In the genomic region with DNA sequence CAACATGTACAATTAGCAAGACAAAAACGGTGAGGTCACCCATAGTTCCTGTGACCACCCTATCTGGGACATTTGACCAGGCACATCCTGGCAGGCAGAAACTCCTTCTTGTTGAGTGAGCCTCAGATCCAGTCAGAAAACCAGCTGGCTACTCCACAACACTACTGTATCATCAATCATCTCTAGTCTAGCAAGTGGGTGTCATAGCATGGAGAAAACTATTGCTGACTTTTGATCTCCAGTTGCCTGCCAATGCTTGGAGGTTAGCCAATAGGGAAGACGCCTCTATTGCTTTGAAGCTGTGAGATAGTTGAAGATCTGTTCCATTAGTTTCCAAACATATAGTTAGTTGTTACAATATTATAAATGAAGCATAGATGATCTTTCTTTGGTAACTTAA, we compare ENCODE assay signal across 24 mouse cellular contexts.
A peak's percentile ranks its signal among the peaks of the same experiment; 100 is the strongest.
DNase-seq lines count a peak whose midpoint lies in the region; ATAC-seq and TF ChIP-seq lines count a peak whose summit lies in the region.
"Had no signal": no experiment of that assay in that cellular context is flagged by ENCODE, and none has a peak within 500 bp of the region (broad histone marks: within the 10 kb centered on the region; RNA-seq: fewer than 3 reads in every experiment).

No protein-coding gene starts in this region.

- no peak for TF ChIP-seq EP300 in lung, postnatal 0 days (IDR thresholded peaks at IDR 0.05)

- no peaks in the 10 kb centered on the region for H3K36me3 ChIP-seq in lung, embryonic 14.5 days (ENCODE audit: insufficient read depth)
- no peaks in the 10 kb centered on the region for H3K36me3 ChIP-seq in lung, postnatal 0 days (ENCODE audit: insufficient read depth, low read length)
- H3K36me3 ChIP-seq: embryonic facial prominence, embryonic 10.5 days; embryonic facial prominence, embryonic 12.5 days; forebrain, embryonic 15.5 days; G1E had no signal

- ATAC-seq in lung, embryonic 14.5 days (ENCODE audit: insufficient read depth), result 0 out of 2 replicates have a peak, but pooled peaks have one; percentile 44
- ATAC-seq in lung, postnatal 0 days, result no peak
- ATAC-seq: activated CD4-positive, CD25-positive, alpha-beta regulatory T cell, adult 4 months; CD4-positive, CD25-positive, alpha-beta regulatory T cell, adult 4 months; forebrain, embryonic 13.5 days; forebrain, embryonic 15.5 days; Patski had no signal

- no peak overlapping the region for H3K27ac ChIP-seq in lung, embryonic 14.5 days (ENCODE audit: low read depth)
- H3K27ac ChIP-seq in lung, postnatal 0 days (ENCODE audit: low read length), result no peak overlapping the region
- H3K27ac ChIP-seq: embryonic facial prominence, embryonic 10.5 days; embryonic facial prominence, embryonic 12.5 days; forebrain, embryonic 13.5 days; forebrain, embryonic 15.5 days had no signal

- DNase-seq in adrenal gland, postnatal 14 days, result peak; percentile 20
- no peak for DNase-seq in adrenal gland, postnatal 25 days
- DNase-seq in kidney, adult 9 months, result peak; percentile 25
- no peak for DNase-seq in kidney, adult 11 months
- DNase-seq in lung, embryonic 14.5 days, result peak; percentile 67
- DNase-seq in lung, postnatal 25 days (ENCODE audit: low spot score), result no peak
- peak; percentile 36 for DNase-seq in lung, postnatal 0 days (ENCODE audit: low spot score)
- no peak for DNase-seq in lung, adult 18-20 months
- DNase-seq: adrenal gland, adult 8-10 months; adrenal gland, postnatal 36 days; cerebellum, adult 11-12 months; cerebellum, adult 2 months; cerebellum, adult 9-10 months; cerebellum, postnatal 10 days; cerebellum, postnatal 25 days had no signal

- no peaks in the 10 kb centered on the region for H3K27me3 ChIP-seq in lung, embryonic 14.5 days (ENCODE audit: insufficient read depth, low read length)
- no peaks in the 10 kb centered on the region for H3K27me3 ChIP-seq in lung, postnatal 0 days (replicated peaks; ENCODE audit: insufficient read depth, low read length)
- H3K27me3 ChIP-seq: CH12.LX; embryonic facial prominence, embryonic 12.5 days; forebrain, embryonic 13.5 days; forebrain, embryonic 15.5 days; Patski had no signal

- H3K4me2 ChIP-seq in lung, embryonic 14.5 days, result no peak overlapping the region
- no peak overlapping the region for H3K4me2 ChIP-seq in lung, postnatal 0 days (replicated peaks; ENCODE audit: low read depth, low read length)
- H3K4me2 ChIP-seq: embryonic facial prominence, embryonic 12.5 days; forebrain, embryonic 13.5 days; forebrain, embryonic 15.5 days had no signal

- H3K9me3 ChIP-seq in lung, embryonic 14.5 days (ENCODE audit: low read depth, low read length), result no peaks in the 10 kb centered on the region
- H3K9me3 ChIP-seq in lung, postnatal 0 days (ENCODE audit: low read length), result no peaks in the 10 kb centered on the region
- H3K9me3 ChIP-seq: embryonic facial prominence, embryonic 10.5 days; embryonic facial prominence, embryonic 12.5 days; forebrain, embryonic 13.5 days; forebrain, embryonic 15.5 days; G1E had no signal

- H3K4me3 ChIP-seq in lung, embryonic 14.5 days (ENCODE audit: low read depth, low read length), result no peak overlapping the region
- H3K4me3 ChIP-seq in lung, postnatal 0 days (ENCODE audit: low read depth, low read length), result no peak overlapping the region
- H3K4me3 ChIP-seq: embryonic facial prominence, embryonic 10.5 days; embryonic facial prominence, embryonic 12.5 days; forebrain, embryonic 13.5 days; forebrain, embryonic 15.5 days had no signal

- H3K4me1 ChIP-seq in lung, embryonic 14.5 days (ENCODE audit: insufficient read depth), result no peaks in the 10 kb centered on the region
- no peaks in the 10 kb centered on the region for H3K4me1 ChIP-seq in lung, postnatal 0 days (ENCODE audit: insufficient read depth, low read depth, low read length)
- H3K4me1 ChIP-seq: embryonic facial prominence, embryonic 10.5 days; embryonic facial prominence, embryonic 12.5 days; forebrain, embryonic 13.5 days had no signal

- TF ChIP-seq CTCF in lung, embryonic 14.5 days (IDR thresholded peaks at IDR 0.05; ENCODE audit: low read depth), result no peak
- TF ChIP-seq CTCF in lung, postnatal 0 days (IDR thresholded peaks at IDR 0.05), result no peak

- H3K9ac ChIP-seq in lung, embryonic 14.5 days, result no peak overlapping the region
- no peak overlapping the region for H3K9ac ChIP-seq in lung, postnatal 0 days (replicated peaks; ENCODE audit: low read depth)
- H3K9ac ChIP-seq: embryonic facial prominence, embryonic 12.5 days; forebrain, embryonic 13.5 days; forebrain, embryonic 15.5 days had no signal

- WGBS in lung, embryonic 14.5 days, result 49% methylated on average over 2 of the region's 2 CpGs
- WGBS in lung, postnatal 0 days, result 52% methylated on average over 2 of the region's 2 CpGs

Comparison
In these comparisons a context has a peak if more than half of its experiments do, and no peak if none do; other contexts are left out.
1. DNase-seq: peak in adrenal gland, postnatal 14 days (single experiment), kidney, adult 9 months (single experiment), lung, embryonic 14.5 days (single experiment) and lung, postnatal 0 days (single experiment); none in adrenal gland, postnatal 25 days (single experiment), kidney, adult 11 months (single experiment), lung, postnatal 25 days (single experiment) and lung, adult 18-20 months (0 of 2).